Mouse (Mus musculus): ENCODE measurements around the gene Ap3d1. TPM values are rescaled to one million over a fixed set of nuclear protein-coding genes. Genes with fewer than 3 reads are reported as not detected.

Gene Ap3d1
- total RNA-seq, 2 experiments from 2014 or later = 47.6 to 52.5 TPM

Other genes with a start within 250 kb of the Ap3d1 start
- gene Onecut3, start 247.4 kb downstream of the Ap3d1 start, total RNA-seq (2021) = not detected
- not detected for gene Atp8b3, start 203.1 kb downstream of the Ap3d1 start, total RNA-seq (2021)
- 10 to 100 TPM; 20.3 to 21.5 TPM for gene Rexo1, start 180.7 kb downstream of the Ap3d1 start, total RNA-seq (2021)
- 1 to 10 TPM; 5.9 to 6.9 TPM for gene Klf16, start 164.9 kb downstream of the Ap3d1 start, total RNA-seq (2021)
- gene Abhd17a, start 151.9 kb downstream of the Ap3d1 start, total RNA-seq (2021) = 100 to 1,000 TPM in 1 of 2 experiments, 10 to 100 TPM in 1; 92.2 to 102 TPM
- 10 to 100 TPM; 25.9 to 27.8 TPM for gene Scamp4, start 139.4 kb downstream of the Ap3d1 start, total RNA-seq (2021)
- gene Adat3, start 139.4 kb downstream of the Ap3d1 start, total RNA-seq (2021) = 1 to 10 TPM; 1.2 to 1.8 TPM
- gene Gm49322, start 136.2 kb downstream of the Ap3d1 start, total RNA-seq (2021) = 1 to 10 TPM in 1 of 2 experiments, under 1 TPM in 1; 0.98 to 1.2 TPM
- 100 to 1,000 TPM; 137 to 141 TPM for gene Csnk1g2, start 119.4 kb downstream of the Ap3d1 start, total RNA-seq (2021)
- gene Btbd2, start 85.2 kb downstream of the Ap3d1 start, total RNA-seq (2021) = 10 to 100 TPM; 42.2 to 46.4 TPM
- 100 to 1,000 TPM; 143 to 159 TPM for gene Mknk2, start 64.2 kb downstream of the Ap3d1 start, total RNA-seq (2021)
- 10 to 100 TPM; 10.1 to 11.3 TPM for gene Mob3a, start 40.3 kb downstream of the Ap3d1 start, total RNA-seq (2021)
- gene Izumo4, start 40.1 kb downstream of the Ap3d1 start, total RNA-seq (2021) = 1 to 10 TPM; 2.9 to 4.1 TPM
- 10 to 100 TPM; 66.3 to 67.6 TPM for gene Dot1l, start 12.9 kb upstream of the Ap3d1 start, total RNA-seq (2021)
- gene Sf3a2, start 55.9 kb upstream of the Ap3d1 start, total RNA-seq (2021) = 10 to 100 TPM; 36.8 to 41.4 TPM
- 10 to 100 TPM; 32.6 to 32.9 TPM for gene Plekhj1, start 56.4 kb upstream of the Ap3d1 start, total RNA-seq (2021)
- gene Amh, start 63.0 kb upstream of the Ap3d1 start, total RNA-seq (2021) = under 1 TPM; 0.41 to 0.45 TPM
- gene Jsrp1, start 71.2 kb upstream of the Ap3d1 start, total RNA-seq (2021) = under 1 TPM in 1 of 2 experiments, not detected in 1; 0.74 TPM
- 1,000 to 10,000 TPM; 1,023 to 1,076 TPM for gene Oaz1, start 84.4 kb upstream of the Ap3d1 start, total RNA-seq (2021)
- 1 to 10 TPM; 3.8 to 6.5 TPM for gene Lingo3, start 101.8 kb upstream of the Ap3d1 start, total RNA-seq (2021)
- gene Lsm7, start 112.9 kb upstream of the Ap3d1 start, total RNA-seq (2021) = 10 to 100 TPM; 23.6 to 28.2 TPM
- gene Sppl2b, start 113.0 kb upstream of the Ap3d1 start, total RNA-seq (2021) = 10 to 100 TPM; 26.0 to 27.7 TPM
- gene Tmprss9, start 129.6 kb upstream of the Ap3d1 start, total RNA-seq (2021) = not detected
- 100 to 1,000 TPM; 163 to 175 TPM for gene Timm13, start 158.7 kb upstream of the Ap3d1 start, total RNA-seq (2021)
- 10 to 100 TPM; 10.2 to 11.9 TPM for gene Lmnb2, start 176.0 kb upstream of the Ap3d1 start, total RNA-seq (2021)
- 10 to 100 TPM; 11.5 to 18.3 TPM for gene Gadd45b, start 187.8 kb upstream of the Ap3d1 start, total RNA-seq (2021)

Data from heart, postnatal 10 days (tissue).